Mouse (Mus musculus) testis, adult 2 months (tissue): ENCODE measurements around the gene Lysmd3. TPM values are rescaled to one million over a fixed set of nuclear protein-coding genes. Genes with fewer than 3 reads are reported as not detected.
"Not testable (repeated sequence)": the region's sequence is repeated elsewhere in the genome, so short reads cannot be mapped to it uniquely, and the experiment has no call there.

ENCODE experiments used
- H3K27ac ChIP-seq: fragments of 200-500 bp; 2 replicates; pipeline ENCODE4 v1.5.1; 2012; ENCODE audit warnings: low read depth, low read length; ENCODE audit not compliant: control insufficient read depth, insufficient read depth
- H3K27me3 ChIP-seq: fragments of 200-500 bp; 2 replicates; pipeline ENCODE4 v1.6.1; 2012; ENCODE audit warnings: mild to moderate bottlenecking, low read length, moderate library complexity; ENCODE audit not compliant: control insufficient read depth, insufficient read depth
- H3K36me3 ChIP-seq: fragments of 200-500 bp; 2 replicates; pipeline ENCODE4 v1.6.1; 2012; ENCODE audit warnings: mild to moderate bottlenecking, low read length; ENCODE audit not compliant: control insufficient read depth, insufficient read depth
- H3K4me1 ChIP-seq: fragments of 200-500 bp; 2 replicates; pipeline ENCODE4 v1.6.1; 2012; ENCODE audit warnings: low read length; ENCODE audit not compliant: control insufficient read depth, insufficient read depth
- H3K4me3 ChIP-seq: fragments of 200-500 bp; 2 replicates; pipeline ENCODE4 v1.5.1; 2012; ENCODE audit warnings: low read depth, mild to moderate bottlenecking, low read length, moderate library complexity, mixed read lengths; ENCODE audit not compliant: control insufficient read depth
- CTCF ChIP-seq: fragments of 200-500 bp; IDR thresholded peaks from 2 replicates; pipeline ENCODE4 v1.5.1; 2012; ENCODE audit warnings: low read depth, mild to moderate bottlenecking, inconsistent platforms, low read length, moderate library complexity; ENCODE audit not compliant: control insufficient read depth, insufficient read depth, insufficient replicate concordance
- POLR2A ChIP-seq: fragments of 200-500 bp; IDR thresholded peaks from 2 replicates; pipeline ENCODE4 v1.6.1; 2012; ENCODE audit warnings: low read depth, mild to moderate bottlenecking, inconsistent platforms, low read length, moderate library complexity; ENCODE audit not compliant: control insufficient read depth
- polyA plus RNA-seq: library from polyadenylated mRNA; depleted of rRNA; stranded (reverse); fragments of >200 nt; gene quantifications from 2 replicates; pipeline ENCODE4 v1.2.3, GENCODE M21; 2012; rRNA removed

Gene Lysmd3
- polyA plus RNA-seq = 3.1 and 3.3 TPM in 2 replicates

- Histone ChIP-seq H3K4me1 (peaks cover 5% of the 10 kb centered on the region), H3K27me3 (no peaks in the 10 kb centered on the region), H3K36me3 (no peaks in the 10 kb centered on the region), H3K4me3 (peak within 1 kb of the TSS; percentile 93), H3K27ac (peak within 1 kb of the TSS; percentile 90)
- TF ChIP-seq CTCF (no peak), POLR2A (peak; percentile 88)
Observed at GRCm38 (mm10) chr13:81657351-81658052, at the start of gene Lysmd3. TSS of gene Lysmd3 (plus strand) at chr13:81657663.

GRCm38 (mm10) chr13:81610349-81610748, 47.1 kb upstream of the Lysmd3 start:
- no peak for TF ChIP-seq POLR2A
- Histone ChIP-seq H3K36me3 (no peaks in the 10 kb centered on the region), H3K27me3 (no peaks in the 10 kb centered on the region), H3K27ac (no peak overlapping the region), H3K4me1 (no peaks in the 10 kb centered on the region), H3K4me3 (no peak overlapping the region)

- not testable (repeated sequence) for H3K4me1 ChIP-seq, H3K36me3 ChIP-seq, H3K27me3 ChIP-seq, H3K27ac ChIP-seq, H3K4me3 ChIP-seq
Observed at GRCm38 (mm10) chr13:81627861-81628260, 29.6 kb upstream of the Lysmd3 start.

- Histone ChIP-seq H3K4me1 (peaks cover 8% of the 10 kb centered on the region), H3K4me3 (no peak overlapping the region), H3K27ac (no peak overlapping the region), H3K36me3 (no peaks in the 10 kb centered on the region), H3K27me3 (no peaks in the 10 kb centered on the region)
- TF ChIP-seq POLR2A (no peak), CTCF (no peak)
Observed at GRCm38 (mm10) chr13:81628631-81629190, 28.8 kb upstream of the Lysmd3 start.

GRCm38 (mm10) chr13:81629395-81629794, 28.1 kb upstream of the Lysmd3 start:
- H3K36me3 ChIP-seq = no peaks in the 10 kb centered on the region
- H3K4me1 ChIP-seq = peaks cover 8% of the 10 kb centered on the region
- H3K27ac ChIP-seq = no peak overlapping the region
- TF ChIP-seq CTCF (no peak), POLR2A (no peak)
- H3K27me3 ChIP-seq = no peaks in the 10 kb centered on the region
- no peak overlapping the region for H3K4me3 ChIP-seq

GRCm38 (mm10) chr13:81630566-81630965, 26.9 kb upstream of the Lysmd3 start:
- no peak for TF ChIP-seq POLR2A
- no peak for TF ChIP-seq CTCF
- Histone ChIP-seq H3K27ac (no peak overlapping the region), H3K4me1 (peaks cover 8% of the 10 kb centered on the region), H3K36me3 (no peaks in the 10 kb centered on the region), H3K4me3 (no peak overlapping the region), H3K27me3 (no peaks in the 10 kb centered on the region)

GRCm38 (mm10) chr13:81632720-81633415, 24.6 kb upstream of the Lysmd3 start, which contains the start of gene Adgrv1:
TSS of gene Adgrv1 (minus strand) at chr13:81633154.
- no peaks in the 10 kb centered on the region for H3K36me3 ChIP-seq
- H3K4me1 ChIP-seq = peaks cover 8% of the 10 kb centered on the region
- H3K4me3 ChIP-seq = peak within 1 kb of the TSS; percentile 84
- TF ChIP-seq CTCF (no peak), POLR2A (no peak)
- H3K27me3 ChIP-seq = no peaks in the 10 kb centered on the region
- H3K27ac ChIP-seq = no peak within 1 kb of the TSS

- H3K27ac ChIP-seq = no peak overlapping the region
- H3K4me3 ChIP-seq = no peak overlapping the region
- TF ChIP-seq POLR2A = no peak
- TF ChIP-seq CTCF = no peak
- H3K4me1 ChIP-seq = no peaks in the 10 kb centered on the region
- no peaks in the 10 kb centered on the region for H3K27me3 ChIP-seq
- no peaks in the 10 kb centered on the region for H3K36me3 ChIP-seq
Observed at GRCm38 (mm10) chr13:81639624-81640023, 17.8 kb upstream of the Lysmd3 start.
